Mouse (Mus musculus): ENCODE data around the gene Hsph1.

DNA sequence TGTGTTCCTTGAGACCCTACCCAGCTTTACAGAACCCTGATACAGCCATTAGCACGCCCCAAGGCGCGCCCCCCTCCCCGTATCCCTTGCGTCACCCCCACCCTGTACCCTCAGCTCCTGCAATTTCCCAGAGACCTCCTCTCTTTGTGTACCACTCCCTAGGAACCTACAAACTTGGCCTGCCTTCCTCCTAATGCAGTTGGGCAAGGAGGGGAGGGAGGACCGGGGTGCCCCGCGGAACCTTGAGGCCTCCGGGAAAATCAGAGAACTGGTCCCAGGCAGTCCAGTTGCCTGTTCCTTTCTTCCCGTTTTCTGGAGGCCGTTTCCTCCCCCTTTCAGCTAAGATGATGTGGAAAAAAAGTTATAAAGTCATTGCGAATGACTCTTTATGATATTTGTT is 43.2 kb upstream of the Hsph1 start:
- TF ChIP-seq POLR2A (IDR thresholded peaks at IDR 0.05; ENCODE audit: low read depth, low read length) (no peak), CTCF (conservative IDR thresholded peaks at IDR 0.05 in 1 of 2, IDR thresholded peaks at IDR 0.05 in 1 of 2; ENCODE audit: low read depth in 2 of 2, low read length in 2 of 2) (no peak), TBP (conservative IDR thresholded peaks at IDR 0.05; ENCODE audit: low read depth, low read length) (no peak), MAZ (IDR thresholded peaks at IDR 0.05; ENCODE audit: low read depth, low read length) (no peak), MYC (IDR thresholded peaks at IDR 0.05; ENCODE audit: low read depth, low read length) (no peak), CHD2 (IDR thresholded peaks at IDR 0.05; ENCODE audit: low read length) (no peak), RCOR1 (conservative IDR thresholded peaks at IDR 0.05; ENCODE audit: low read depth, low read length) (no peak), USF2 (conservative IDR thresholded peaks at IDR 0.05; ENCODE audit: low read depth, low read length) (no peak), EP300 (IDR thresholded peaks at IDR 0.05; ENCODE audit: low read length) (no peak), MXI1 (IDR thresholded peaks at IDR 0.05; ENCODE audit: low read depth, low read length) (no peak), MAFK (IDR thresholded peaks at IDR 0.05; ENCODE audit: insufficient replicate concordance, low read length) (no peak)

Measured in CH12.LX (cell line).